Mouse (Mus musculus) frontal cortex, postnatal 10 days (tissue): ENCODE measurements at regions not wholly inside any gene's neighbourhood (a gene's known extent, or its start where the extent isn't known, plus 50 kb on each side); places are given as distances from the start of the nearest gene placed in this dataset.

Source experiments
- DNase-seq, 2 experiments: peaks; one replicate each; pipeline ENCODE4 v3.0.0; 2022; ENCODE audit warnings: low spot score in 2 of 2, mixed read lengths in 1 of 2

DNA sequence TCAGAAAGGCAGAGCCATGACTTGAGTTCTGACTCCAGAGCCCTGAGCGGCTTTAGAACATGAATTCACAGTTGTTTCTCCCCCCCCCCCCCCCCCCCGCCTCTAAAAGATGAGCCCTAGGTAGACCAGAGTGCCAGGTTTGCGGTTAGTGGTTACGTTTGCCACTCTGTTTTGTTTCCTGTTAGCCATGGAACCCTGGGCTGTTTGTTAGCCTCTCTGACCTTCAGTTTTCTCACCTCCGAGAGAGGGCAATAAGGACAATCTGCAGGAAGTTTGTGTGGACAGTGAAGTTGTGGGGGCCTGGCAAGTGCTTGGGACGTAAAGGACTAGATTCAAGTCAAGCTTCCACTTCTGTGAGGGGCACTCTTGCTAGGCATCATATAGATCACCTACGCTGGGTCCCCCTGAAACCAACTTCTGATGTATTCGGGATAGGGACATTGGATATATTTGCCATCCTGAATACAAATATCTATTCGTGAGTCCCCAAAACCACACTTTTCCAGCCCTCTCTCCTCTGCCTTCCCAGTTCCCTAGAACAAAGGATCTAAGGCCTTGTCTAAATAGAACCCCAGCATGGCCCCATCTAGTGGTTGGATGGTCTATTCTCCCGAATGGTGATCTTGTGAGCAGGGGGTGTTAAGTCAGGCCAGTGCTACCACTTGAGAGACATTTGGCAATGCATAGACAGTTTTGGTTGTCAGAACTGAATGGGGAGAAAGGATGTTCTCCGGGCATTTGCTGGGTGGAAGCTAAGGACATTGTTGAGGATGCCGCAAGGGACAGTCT, 145.4 kb upstream of the Tle3 start:
- DNase-seq: no peak

DNA sequence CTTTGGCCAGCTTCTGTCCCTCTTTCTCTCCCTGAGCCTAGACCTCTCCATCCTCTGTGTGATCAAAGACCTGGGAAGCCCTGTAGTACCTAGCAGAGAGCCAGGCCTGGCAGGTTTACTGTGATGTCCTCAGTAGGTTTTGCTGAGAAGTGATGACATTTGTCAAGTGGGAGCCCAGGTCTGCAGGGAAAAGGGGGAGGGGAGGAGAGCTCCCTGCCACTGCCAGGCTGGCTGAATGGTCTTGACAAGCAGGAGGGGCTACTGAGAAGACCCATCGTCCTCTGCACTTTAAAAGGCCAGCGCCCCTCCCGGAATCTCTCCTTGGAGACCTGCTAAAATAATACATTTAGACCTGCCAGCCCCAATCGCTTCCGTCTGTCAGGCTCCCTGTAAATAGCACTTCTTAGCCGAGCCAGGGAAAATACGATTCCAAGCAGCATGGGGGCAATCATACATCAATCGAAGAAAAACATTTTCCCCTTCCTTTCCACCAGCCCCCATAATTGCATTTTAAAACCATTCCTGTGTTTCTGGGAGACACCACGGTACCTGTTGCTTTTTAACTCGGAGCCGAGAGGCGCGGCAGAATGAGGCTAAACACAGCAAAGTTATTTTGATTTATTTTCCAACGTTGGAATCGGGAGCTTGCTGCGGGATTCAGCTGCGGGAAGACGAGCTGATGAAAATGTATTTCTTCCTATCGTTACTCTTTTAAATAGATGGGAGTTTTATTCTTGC, 144.5 kb upstream of the Tle3 start:
- no peak for DNase-seq

DNA sequence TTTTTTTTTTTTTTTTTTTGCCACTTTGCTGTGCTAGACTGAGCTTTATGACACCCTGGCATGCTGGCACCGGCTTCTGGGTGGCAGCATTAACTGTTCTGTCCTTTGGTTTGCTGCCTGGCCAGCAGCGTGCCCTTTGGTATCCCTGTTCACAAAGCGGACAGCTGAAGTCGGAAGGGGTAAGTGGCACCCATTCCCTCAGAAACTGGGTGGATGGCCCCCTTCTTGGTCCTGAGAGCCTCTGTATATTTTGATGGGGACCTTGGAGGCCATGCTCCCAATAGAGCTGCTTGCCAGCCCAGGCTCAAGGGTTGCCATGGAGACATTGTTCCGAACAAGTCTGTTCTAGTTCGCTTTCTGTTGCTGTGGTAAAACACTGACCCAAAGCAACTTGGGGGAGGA, 143.9 kb upstream of the Tle3 start:
- DNase-seq: no peak

DNA sequence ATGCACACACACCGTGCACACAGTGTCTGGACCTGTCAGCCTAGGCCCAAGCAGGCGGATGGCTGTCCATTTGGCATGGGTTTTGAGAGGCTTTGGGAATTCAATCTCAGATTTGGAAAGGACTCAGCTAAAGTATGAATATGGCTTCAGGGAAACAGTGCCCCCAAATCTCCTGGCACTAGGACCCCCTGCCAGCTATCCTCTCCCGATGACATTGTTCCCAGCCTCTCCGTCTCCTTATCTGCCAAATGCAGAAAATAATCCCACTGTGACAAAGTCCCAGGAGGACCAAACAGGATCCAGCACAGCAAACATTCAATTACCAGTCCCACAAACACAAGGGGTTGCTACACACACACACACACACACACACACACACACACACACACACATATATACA, 141.9 kb upstream of the Tle3 start:
- DNase-seq: no peak

DNA sequence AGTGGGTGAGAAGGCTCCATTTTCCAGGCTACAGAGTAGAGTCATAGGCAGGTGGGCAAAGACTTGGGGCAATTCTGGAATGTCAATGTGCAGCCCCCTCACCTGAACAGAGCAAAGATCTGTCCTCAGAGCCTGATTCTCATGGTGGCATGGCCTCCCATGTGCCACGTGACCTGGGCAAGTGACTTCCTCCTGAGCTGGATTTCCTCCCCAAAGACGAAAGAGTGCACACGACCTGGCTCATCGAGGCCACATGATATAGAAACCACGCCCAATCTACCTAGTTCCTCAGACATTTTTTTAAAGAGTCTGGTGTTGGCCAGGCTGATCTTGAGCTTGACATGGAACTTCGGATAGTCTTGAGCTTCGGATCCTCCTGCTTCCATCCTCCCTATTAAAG, 139.5 kb upstream of the Tle3 start:
- no peak for DNase-seq

DNA sequence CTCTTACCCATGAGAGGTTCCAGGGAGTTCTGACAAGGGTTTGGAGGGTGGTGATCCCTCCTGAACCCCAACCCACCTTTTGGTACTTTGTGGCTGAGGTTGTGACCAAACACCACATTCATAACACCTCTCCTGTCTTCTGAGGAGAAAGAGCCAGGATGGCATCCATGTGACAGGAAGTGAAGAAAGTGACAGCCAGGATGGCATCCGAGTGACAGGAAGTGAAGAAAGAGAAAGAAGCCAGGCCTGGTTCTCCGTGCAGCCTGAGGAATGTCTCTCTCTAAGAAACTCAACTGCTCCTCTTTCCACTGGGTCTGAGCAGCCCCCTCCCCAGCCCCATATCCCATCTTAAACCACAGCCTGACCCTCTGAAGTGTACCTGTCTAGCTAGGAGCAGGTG, 138.9 kb upstream of the Tle3 start:
- DNase-seq: no peak

DNA sequence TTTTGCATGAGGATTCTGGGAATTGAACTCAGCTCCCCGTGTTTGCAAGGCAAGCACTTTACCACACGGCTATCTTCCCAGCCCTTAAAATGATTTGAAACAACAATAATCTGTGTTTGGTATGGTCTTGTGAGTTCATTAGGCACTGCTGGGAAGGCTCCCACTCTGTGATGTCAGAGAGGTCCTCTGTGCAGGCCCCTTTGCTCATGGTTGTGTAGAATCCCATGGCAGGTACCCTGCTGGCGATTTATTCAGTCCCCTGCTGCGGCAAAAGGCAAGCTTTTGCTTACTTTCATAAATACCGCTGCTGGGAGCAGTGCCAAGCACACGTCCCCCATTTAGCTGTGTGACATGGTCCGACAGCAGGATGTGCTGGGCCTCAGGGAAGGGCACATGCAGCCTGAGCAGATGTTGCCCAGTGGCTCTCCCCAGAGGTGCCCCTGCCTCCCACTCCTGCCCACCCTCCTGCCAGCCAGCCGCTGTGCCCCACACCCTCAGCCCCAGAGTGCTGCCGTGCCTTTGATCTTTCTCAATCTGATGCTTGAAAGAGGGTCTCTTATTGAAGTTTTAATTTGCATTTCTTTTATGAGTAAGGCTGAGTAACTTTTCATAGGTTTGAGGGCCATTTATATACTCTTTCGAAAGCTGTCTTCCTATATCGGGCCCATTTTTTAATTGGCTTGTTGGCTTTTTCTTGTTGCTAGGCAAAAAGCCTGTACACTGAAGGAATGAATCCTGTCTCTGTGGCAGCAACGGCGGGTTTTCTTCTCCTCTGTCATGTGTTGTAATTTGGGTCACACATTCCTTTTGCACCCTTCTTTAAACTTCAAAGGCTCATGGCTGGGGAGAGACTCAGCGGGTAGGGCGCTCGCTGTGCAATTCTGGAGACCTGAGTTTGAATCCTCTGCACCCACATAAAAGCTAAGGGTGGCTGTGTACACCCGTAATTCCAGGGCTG, 136.2 kb upstream of the Tle3 start:
- DNase-seq: no peak

DNA sequence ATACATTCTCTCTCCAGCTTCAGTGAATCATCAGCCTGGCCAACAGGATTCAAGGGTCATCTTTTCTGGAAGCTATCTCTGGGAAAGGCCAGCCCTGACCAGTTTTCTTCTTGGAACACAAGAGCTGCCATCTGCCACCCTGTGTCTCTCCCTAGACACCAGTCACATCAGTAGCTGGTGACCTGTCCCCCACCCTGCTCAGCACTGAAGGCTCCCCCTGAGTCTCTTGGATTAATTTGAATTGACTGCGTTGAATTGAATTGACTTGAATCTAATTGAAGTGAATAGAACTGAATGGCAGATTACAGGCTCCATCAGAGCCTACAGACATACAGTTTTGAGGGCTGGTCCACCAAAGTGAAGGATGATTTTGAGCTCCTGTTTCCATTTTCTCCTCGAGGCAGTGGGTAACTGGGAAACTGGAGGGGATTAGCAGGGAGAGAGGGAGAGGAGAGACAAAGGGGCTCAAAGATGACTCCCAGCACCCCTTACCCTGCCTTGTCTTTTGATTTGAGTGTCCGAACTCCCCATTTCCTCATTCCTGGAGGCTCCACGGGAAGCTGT, 133.4 kb upstream of the Tle3 start:
- DNase-seq: no peak

DNA sequence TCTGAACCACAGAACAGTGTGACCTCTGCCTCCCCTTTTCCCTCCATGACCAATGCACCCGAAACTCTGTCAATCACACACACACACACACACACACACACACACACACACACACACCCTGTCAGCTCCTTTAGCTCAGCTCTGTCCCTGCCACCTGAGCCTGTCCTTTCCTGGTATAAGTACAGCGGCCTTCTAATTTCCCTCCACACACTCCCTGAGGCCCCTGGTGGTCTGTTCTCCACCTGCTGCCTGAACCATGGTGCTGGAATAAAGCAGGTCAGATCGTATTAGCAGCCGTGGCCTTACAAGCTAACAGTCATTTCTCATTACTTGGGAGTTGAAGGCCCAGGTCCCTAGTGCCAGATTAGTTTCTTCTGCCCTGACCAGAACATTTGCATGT, 132.8 kb upstream of the Tle3 start:
- DNase-seq: no peak

DNA sequence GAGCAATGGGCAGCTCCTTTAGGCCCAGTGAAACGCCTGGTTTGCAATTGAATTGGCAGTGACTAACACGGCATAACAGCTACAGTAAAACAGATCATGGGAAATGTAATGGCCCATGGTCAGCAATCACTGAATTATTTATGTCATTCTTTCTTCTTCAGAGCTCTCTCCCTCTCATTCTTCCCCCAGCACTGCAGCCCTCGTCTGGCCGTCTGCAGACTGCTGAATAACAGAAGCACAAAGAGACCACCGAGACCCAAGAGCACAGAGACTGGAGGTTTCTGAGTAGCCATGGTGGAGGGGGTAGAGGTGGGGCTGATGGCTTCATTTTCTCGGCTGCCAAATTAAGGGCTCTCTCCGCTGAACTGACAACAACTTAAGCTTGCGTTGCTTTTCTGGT, 130.7 kb upstream of the Tle3 start:
- DNase-seq: no peak

DNA sequence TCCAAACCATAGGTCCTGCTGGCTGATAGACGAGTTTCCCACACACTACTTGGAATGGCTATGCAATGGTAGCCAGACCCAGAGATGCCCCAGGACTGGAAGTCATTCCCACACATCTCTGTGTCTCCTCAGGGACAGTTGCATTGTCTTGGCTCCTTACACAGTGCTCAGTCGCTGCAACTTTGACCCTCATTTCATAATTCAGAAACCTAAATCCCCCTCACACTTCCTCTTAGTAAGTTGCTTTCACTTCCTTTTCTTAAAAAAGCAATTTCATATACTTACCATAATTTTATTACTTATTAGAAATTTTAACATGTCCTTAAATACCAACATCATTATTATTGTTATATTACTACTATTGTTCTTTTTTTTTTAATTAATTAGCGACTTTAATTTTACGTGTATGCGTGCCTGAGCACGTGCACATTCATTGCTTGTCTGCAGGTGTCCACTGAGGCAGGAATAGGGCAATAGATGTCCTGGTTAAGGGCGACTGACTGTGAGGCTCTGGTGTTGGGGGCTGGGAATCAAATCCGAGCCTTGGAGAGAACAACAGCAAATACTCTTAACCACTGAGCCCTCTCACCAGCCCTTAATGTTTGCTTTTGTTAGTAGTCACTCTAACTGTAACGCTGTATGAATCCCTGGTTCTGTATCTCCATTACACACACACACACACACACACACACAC, 129.9 kb upstream of the Tle3 start:
- DNase-seq: no peak

DNA sequence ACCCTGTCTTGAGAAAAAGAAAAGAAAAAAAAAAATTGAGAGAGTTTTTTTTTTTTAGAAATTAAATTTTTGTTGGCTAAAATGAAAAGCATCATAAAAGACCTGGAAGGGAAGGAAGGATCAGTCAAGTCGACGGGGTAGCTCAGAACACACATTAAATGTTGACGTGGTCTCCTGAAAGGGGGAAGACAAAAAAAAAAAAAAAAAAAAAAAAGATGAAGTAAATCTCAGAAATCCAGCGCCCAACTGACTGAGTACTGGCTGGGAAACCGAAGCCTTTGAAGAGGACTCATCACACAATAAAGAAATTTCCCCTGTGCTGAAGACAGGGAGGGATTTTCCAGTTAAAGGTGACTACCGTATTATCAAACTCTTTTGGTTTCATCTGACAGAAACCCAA, 128.9 kb upstream of the Tle3 start:
- DNase-seq: no peak

DNA sequence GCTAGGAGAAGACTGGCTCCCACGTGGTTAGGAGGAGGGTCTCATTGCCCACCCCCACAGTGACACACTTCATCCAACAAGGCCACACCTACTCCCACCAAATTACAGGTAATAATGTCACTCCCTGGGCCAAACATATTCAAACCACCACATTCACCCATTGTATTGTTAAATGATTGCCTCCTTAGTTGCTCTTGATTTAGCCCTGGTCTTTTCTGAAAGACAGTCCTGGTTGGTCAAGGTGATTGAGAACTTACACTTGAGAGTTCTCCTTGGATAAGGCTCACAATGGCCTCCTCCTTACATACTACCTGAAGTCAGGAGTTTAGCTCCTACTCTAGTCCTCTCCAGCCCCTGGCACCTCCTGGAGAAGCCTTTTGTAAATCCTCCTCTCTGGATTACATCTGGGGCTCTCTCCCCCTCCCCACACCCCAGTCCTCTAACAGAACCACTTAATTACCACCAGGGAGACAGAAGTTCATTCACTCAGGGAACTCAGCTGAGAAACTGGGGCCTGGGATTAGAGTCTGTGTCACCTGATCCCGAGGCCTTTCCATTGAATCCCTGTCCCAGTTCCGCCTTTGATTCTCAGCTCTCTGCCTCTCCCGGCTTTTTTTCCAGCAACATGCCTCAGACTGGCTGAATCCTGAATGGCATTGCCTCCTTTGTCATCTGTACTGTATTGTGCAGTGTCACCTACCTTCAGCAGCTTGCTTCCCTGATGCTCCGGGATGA, 122.3 kb upstream of the Tle3 start:
- no peak for DNase-seq

DNA sequence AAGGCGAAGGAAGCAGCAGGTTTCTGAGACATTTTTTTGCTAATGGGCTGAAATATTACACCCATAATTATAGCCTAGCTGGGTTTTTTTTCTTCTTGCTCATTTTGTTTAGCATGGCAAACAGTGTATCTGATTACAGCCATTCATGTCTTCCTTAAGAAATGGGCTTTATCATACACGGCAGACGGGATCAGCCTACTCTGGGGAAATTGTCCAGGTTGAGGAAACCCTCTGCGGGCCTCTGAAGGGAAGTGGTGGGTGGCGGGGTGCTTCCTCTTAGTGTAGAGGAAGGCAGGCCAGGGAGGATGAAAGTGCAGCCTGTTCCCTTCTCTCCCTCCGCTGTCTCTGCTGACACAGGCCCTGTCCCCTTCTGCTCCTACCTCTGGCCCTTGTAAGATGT, 120.6 kb upstream of the Tle3 start:
- no peak for DNase-seq

DNA sequence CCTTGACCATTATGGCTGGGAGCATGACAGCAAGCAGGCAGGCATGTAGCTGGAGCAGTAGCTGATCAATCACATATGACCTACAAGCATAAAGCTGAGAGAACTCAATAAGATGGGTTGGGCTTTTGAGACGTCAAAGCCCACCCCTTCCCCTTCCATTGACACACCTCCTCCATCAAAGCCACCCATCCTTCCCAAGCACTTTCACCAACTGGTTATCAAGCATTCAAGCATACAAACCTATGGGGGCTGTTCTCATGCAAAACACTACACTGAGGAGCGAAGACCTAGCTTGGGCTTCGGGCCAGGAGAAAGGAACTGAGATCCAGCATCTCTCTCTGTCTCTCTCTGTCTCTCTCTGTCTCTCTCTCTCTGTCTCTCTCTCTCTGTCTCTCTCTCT, 118.4 kb upstream of the Tle3 start:
- DNase-seq: no peak

DNA sequence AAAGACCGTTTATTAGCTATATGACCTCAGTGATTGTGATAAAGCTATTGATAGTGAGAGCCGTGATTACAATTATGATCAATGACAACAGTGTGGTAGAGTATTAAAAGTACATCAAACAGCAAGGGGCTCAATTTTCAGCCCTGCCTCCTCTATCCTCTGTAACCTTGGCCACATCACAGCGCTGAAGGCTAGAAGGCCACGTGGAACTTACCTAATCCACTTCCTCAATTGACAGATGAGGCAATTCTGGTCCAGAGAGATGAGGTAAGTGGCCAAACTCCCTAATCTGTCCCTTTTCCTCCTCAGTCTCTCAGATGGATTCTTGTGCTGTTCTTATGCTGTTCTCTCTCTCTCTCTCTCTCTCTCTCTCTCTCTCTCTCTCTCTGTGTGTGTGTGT, 114.7 kb upstream of the Tle3 start:
- no peak for DNase-seq

DNA sequence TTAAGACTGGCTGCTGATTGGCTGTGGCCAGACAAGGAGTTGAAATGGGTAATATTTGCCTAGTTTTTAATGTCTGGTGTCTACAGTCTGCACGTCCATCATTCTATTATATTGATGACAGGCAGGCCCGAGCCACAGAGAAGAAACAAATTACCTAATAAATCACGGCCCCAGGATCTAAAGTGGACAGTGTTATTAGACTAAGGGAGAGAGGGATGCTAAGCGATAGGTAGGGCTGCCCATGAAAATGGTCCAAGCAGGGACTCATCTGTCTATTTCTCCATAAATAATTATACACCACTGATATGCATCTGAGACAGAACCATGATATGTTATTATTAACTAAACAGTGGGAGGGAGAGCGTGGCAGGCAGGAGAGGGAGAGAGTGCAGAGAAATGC, 114.1 kb upstream of the Tle3 start:
- no peak for DNase-seq

DNA sequence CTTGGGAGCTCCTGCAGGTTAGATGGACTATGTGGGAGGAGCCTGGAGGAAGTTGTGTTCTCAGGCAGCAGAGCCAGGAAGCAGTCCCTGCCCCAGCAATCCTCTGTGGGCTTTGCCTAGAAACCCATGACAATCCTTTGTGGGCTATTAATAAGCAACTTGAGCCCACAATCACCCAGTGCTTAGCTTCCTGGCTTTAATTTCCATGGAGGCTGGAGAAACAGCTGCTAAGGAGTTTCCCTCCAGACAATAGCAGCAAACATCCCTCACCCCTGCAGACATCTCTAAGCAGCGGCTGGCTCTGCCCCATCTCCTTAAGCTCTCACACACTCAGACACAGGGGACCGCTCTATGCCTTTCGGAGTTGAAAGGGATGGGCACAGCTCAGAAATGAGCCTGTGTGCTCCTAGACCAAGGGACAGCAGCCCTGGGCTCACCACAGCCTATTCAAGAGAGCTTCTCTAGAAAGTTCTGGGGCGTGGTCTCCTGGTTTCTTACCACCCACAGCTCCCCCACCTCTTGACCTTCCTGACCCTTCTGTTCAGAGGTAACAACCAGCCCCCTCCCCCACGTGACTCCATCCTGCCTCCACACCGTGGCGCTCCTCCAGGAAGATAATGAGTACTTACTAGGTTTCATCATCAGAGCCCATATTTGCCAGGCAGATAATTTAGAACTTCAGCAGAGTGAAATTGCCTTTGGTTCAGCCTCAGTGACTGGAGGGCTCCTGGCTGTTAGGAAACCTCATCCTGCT, 112.6 kb upstream of the Tle3 start:
- DNase-seq: no peak

DNA sequence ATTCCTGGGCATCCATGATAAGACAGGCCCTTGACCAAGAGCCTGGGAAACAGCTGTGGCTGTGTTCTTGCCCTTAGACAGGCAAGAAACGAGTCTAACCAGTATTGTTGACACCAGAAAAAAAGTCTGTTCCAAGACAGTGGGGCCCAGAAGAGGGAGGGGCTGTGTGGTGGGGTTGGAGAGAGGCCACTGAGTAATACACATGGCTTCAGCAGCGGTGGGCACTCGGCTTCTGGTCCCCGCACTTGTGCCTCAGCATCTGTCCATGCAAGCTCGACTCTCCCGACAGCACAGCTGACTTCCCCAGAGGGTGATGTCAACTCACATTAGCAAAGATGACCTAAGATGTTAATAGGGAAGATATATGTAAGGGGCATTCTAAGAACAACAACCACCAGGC, 110.9 kb upstream of the Tle3 start:
- no peak for DNase-seq

DNA sequence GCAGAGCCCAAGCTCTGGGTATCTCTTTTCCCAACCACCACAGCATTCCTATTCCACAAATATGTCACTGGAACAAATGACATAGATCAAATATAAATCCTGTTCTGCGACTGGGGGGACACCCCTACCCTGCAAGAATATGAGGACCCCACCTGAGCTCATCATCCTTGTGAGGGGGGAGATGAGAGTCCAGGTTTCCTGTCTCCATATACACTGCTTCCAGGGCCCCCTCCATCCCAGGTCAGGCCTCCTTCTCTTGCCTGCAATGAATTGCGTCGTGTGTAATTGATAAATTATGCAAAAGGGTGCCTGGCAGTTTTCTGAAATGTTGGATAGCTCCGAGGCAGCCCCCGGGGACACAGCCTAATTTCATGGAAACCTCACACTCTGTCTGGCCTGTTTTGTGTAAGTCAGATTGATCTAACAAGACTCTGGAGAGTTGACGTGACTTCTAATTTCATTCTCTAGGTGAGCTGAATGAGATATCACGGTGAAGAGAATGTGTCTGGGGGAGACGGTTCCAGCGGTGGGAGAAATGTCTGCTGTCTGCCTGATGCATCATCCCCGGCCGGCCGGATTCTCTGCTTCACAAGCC, 110.3 kb upstream of the Tle3 start:
- DNase-seq: no peak
